Mouse (Mus musculus): Measurements from ENCODE around the gene Rab11a.

The Rab11a gene

GRCm38 (mm10) chr9:64737406-64738201, at the start of gene Rab11a:
Gene Rab11a (minus strand): TSS chr9:64737758.
- peak; percentile 97 for DNase-seq

GRCm38 (mm10) chr9:64786216-64786905, 48.8 kb upstream of the Rab11a start:
- DNase-seq: no peak

DNA sequence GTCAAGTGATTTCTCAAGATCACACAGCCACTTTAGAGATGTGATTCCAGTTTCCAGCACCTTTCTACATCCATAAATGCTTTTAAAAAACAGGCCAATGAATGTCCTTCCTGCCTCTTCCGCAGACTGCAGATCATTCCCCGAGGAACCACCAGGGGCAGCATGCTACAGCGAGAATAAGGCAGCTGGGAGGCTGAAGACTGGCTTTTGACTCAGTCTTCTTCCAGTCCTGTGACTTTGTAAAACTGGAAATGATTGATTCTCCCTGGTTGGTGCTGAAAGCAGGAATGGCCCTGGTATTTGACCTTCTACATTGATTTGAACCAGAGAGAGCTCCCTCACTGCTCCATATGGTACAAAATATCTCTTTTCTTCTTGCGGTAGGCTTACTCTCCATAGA, 47.3 kb upstream of the Rab11a start:
- peak; percentile 78 for DNase-seq

DNA sequence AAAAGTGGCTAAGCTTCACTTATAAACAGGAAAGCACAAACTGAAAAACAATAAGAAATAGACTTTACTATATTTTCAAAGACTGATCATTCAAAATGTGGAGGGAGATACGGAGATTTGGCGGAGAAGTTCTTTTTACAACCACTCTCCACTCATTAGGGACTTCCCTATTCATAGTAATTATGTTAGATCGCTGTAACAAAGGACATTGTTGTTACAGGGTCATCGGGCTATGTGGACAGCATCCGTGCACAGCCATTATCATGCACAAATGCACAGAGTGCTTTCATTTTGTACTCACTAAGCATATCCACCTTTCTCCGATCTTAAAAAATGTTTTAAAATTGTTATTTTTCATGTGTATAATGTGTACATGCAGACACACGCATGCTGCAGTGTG, 46.0 kb upstream of the Rab11a start:
- DNase-seq: no peak

DNA sequence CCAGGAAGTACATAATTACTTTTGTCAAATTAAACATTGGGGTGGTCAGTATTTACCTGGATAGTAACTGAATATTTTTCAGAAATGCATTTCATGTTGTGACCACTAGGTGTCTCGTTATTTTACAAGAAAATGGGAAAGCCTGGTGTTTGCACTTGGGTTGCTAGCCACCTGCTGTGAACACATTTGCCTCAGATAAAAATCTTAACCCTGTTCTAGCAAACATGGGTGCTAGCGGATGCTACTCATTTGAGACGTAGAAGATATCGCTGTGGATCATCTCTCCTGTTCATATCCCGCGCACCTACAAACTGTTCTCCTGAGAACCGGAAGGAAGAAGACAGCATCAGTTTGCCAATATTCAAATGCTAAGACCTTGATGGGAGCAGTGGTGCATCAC, 42.1 kb upstream of the Rab11a start:
- peak; percentile 3 for DNase-seq

- no peak for DNase-seq
These were observed 40.6 kb upstream of the Rab11a start for GRCm38 (mm10) chr9:64778151-64778550.

DNA sequence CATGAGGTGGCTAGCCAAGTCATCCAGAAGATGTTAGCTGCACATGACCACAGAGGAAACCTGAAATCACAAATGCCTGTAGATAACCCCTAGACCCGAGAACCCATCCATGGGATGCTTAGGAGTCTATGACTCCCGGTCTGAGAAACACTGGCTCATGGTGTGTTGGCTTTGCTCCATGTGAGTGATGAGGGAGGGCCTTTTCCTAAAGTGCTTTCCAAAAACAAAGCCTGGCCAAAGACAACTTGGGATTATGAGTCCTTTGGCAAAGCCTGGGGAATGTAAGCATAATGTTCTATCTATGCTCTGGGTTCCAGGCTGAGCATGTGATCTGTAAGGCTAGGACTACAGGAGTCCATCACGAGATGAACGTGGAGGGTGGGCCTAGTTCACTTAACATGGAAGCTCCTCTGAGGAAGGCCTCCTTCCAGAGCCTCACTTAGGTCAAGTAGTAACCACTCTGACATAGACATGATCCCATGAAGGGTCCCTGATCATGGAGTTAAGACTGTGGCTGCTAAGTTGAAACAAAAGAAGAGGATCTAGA, 40.0 kb upstream of the Rab11a start:
- no peak for DNase-seq

DNA sequence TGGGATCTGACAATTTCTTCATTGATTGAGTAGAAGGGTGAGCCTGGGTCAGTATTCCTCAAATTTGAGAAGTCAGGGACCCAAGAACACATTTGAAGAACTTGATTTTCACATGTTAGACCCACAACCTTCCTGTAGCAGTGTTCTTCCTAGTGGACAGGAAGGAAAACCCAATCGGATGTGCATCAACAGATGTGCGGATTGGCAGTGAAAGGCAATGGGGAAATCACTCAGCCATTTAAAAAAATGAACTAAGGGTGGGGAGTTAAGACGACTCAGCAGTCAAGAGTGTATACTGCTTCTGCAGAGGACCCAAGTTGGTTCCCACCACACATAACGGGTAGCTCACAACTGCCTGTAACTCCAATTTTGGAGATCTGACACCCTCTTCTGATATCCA, 37.9 kb upstream of the Rab11a start:
- no peak for DNase-seq

DNA sequence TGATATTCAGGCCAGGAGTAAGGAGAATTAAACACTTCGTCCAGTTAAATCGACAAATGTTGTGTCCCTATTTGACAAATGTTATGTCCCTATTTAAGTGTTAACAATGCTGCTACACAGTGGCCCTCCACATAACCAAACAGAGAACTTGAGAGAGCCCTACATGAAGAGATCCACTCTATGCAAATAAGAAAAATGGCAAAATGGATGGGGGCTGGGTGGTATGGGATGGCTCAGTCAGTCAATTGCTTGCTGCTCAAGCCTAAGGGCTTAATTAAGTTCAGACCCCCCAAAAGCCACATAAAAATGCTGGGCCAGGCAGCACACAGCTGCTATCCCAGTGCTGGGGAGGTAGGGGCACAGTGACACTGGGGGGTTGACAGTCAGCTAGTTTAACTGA, 37.3 kb upstream of the Rab11a start:
- DNase-seq: no peak

DNA sequence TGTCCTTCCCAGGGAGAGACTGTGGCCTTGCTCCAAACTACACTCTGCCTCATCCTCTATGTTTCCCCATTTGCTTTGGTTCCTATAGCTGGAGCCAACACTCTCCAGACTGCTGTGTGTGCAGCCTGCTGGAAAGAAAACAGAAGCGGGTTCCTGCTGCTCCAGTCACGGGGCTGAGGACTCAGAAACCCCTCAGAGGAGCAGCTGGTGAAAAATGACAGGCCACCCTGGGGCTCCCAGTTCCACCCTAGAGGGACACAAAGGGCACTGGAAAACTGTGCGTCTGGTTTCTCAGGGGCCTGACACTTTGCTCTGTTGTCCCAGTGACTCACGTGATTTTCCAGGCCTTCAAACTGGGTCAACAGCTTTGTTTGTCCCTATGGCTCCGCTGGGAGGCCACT, 36.9 kb upstream of the Rab11a start:
- DNase-seq: peak; percentile 34

DNA sequence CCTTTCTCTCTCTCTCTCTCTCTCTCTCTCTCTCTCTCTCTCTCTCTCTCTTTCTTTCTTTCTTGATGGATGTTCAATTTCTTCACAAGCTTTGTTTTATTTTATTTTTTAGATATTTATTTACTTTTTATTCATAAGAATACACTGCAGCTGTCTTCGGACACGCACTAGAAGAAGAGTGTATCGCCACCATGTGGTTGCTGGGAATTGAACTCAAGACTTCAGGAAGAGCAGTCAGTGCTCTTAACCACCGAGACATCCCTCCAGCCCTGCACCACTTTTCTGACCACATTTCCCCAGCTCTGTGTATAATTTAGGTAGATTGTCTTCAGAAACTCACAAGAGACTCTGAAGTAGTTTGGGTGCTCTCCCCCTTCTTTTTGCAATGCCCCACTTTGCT, 36.4 kb upstream of the Rab11a start:
- no peak for DNase-seq

GRCm38 (mm10) chr9:64773254-64773653, 35.7 kb upstream of the Rab11a start:
- DNase-seq: no peak

GRCm38 (mm10) chr9:64771236-64771635, 33.7 kb upstream of the Rab11a start:
- DNase-seq: no peak

- no peak for DNase-seq
These were observed 32.9 kb upstream of the Rab11a start for GRCm38 (mm10) chr9:64770411-64770849.

DNA sequence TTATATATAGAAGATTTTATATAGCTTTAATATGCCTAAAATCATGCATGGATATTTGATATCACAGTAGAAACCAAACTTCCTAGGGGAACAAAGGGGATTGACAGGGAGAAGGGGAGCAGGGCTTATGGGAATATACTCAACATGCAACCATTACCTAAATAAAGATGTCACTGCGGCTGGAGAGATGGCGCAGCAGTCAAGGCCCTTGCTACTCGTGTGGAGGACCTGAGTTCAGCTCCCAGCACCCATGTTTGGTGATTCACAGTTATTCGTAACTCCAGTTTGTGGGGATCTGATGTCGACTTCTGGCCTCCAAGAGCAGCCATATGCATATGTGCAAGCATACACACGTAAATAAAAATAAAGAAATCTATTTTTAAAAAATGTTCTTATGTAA, 32.4 kb upstream of the Rab11a start:
- no peak for DNase-seq

- DNase-seq: peak; percentile 25
These were observed 31.6 kb upstream of the Rab11a start for GRCm38 (mm10) chr9:64769066-64769695.

DNA sequence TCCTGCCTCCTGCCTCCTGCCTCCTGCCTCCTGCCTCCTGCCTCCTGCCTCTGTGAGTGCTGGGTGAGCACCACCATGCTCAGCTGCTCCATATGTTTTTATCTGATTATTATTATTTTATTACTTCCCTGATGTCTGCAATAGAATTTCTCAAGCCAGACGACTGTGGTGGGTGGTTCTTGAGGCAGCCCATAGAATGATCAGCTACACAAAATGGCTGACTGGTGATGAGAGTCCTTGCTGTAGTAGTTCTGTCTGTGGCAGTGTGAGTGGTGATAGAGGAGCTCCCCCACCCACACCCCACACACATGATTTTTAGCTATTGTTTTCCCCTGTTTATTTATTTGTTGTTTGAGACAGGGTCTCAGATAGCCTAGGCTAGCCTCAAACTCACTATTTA, 30.2 kb upstream of the Rab11a start:
- no peak for DNase-seq

DNA sequence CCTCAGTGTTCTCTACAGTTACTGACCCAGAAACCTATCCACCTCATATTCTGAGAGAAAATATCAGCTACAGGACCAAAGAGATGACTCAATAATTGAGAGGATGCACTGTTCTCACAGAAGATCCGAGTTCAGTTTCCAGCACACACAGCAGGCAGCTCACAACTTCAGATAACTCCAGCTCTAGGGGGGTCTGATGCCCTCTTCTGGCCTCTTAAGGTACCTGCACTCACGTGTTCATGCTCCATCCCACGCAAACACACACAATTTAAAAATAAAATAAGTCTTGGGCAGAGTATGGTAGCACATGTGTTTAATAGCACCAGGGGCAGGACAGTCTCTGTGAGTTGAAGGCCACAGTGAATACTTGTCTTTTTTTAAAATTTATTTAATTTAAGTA, 28.6 kb upstream of the Rab11a start:
- no peak for DNase-seq

DNA sequence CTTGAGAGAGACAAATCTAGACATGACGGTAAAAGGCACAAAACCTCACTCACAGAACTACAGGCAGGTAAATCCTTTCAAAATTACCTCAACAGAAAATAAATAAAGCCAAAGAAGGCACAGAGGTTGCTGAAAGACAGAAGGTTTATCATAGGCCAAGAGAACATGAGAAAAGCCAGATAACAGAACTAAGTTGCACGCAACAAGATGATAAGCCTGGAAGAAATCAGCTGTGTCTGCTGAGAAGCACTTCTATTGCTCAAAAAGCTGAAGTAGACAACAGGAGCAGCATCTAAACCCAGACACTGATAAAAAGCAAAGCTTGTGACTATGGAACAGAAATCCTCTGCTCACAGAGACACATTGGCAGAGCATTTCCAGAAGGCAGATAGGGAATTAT, 27.3 kb upstream of the Rab11a start:
- DNase-seq: no peak

DNA sequence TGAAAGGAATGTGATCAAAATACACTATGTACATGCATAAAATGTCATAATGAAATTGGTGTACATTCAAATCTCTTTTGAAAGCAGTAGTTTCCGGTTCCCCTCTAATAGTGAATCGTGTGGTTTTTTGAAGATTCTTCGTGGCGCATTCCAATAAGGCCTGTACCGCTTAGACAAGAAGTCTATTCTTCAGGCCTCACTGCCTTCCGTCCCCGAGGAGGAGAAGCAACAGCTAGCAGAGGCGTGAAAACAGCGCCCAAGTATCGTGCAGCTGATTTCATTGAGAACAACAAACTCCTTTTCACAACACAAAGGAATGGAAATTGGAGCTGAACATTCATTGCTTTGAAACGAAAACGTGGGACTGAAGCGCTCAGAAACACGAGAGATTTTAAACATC, 20.5 kb upstream of the Rab11a start:
- DNase-seq: no peak

DNA sequence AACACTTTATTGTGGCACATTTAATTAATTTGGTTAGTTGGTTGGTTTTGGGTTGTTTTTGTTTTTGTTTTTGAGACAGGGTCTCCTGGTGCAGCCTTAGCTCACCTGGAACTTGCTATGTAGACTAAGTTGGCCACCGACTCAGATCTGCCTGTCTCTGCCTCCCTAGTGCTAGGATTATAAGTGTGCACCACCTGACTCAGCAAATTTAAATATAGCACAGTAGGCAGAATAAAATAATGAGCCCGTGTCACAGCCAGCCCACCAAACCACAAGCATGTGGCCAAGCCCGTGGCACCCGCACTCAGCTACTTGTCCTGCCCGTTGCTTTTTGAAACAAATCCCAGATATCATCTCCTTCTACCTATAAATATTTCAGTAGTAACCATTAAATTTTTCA, 15.0 kb upstream of the Rab11a start:
- no peak for DNase-seq

- no peak for DNase-seq
These were observed 11.8 kb upstream of the Rab11a start for GRCm38 (mm10) chr9:64749314-64749713.

GRCm38 (mm10) chr9:64747735-64748134, 10.2 kb upstream of the Rab11a start:
- no peak for DNase-seq

GRCm38 (mm10) chr9:64742453-64742852, 4.9 kb upstream of the Rab11a start:
- no peak for DNase-seq
